Mouse (Mus musculus) adipose tissue, adult 10 weeks (tissue): ENCODE results near the gene Arfgef3. TPM values are rescaled to one million over a fixed set of nuclear protein-coding genes. Genes with fewer than 3 reads are reported as not detected.

Experiments
- polyA plus RNA-seq: library from polyadenylated mRNA; stranded (reverse); fragments of 350-450 nt; fragmentation: Illumina TruSeq; extraction: RNeasy Lipid Tissue Mini Kit (QIAGEN cat#74804); gene quantifications from one replicate; pipeline ENCODE4 v1.2.3, GENCODE M21; 2014; ENCODE audit warnings: low read depth, low replicate concordance

Gene Arfgef3
- 3.7 TPM for polyA plus RNA-seq

DNA sequence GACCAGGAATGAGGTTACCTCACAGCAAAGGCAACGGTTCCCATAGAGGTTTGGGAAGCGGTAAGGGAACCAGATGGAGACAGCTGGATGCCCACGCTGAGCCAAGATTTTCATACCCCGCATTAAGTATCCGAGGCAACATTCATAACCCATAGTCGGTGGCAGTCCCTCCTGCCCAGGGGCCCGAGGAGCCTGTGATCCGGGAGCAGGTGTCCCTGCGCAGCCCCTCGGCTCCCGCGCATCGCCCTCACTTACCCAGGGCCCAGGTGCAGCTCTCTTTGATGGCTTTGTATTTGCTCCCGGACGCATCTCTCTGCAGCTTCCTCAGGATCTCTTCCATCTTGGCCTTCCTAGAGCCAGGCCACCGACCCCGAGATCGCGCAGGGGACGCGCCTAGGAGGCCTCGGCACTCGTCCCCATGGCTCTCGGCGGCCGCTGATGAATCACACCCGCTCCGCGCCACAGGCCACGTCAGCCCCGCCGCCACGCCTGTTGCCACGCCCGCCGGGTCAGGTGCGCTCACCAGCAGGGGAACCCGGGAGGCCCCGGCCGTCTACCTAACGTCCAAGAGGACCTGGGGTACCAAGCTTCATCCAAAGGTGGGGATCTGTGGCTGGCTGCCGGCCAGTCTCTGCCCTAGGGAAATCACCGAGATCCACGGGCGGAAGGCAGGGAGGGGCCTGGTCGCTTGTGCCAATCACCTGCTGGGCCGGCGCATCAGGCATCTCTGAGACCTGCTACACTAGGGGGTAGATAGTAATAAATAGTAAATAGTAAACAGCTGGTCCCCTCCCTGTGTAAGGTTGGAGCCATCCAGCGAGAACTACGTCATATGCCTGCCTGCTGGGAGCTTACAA, at the start of gene Arfgef3:
Gene Arfgef3 (minus strand): TSS at position 664 of the 857 bp plus-strand sequence.

GRCm38 (mm10) chr10:18786693-18787092, 42.9 kb upstream of the Arfgef3 start, which contains the start of gene Gm4922:
TSS of gene Gm4922 (minus strand) at chr10:18786793.

DNA sequence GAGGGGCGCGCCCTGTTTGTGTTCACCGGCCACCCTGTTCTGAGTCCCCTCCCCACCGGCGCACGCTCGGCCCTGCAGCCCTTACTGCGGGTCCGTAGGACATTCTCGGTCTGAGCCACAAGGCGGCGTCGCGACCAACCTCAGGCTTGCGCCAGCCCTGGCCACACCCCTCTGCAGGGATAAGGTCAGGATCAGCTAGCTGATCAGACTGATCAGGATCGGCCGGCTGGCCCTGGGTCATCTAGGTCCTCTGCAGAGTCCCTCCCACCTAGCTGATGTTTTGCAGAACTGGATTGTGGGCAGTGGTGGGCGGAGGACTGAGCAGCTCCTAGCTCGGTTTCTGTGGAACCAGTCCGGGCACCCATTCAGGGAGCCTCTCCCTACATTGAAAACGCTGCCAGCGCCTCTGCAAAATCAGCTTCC, 197.9 kb downstream of the Arfgef3 start, which contains the start of gene Hebp2:
Gene Hebp2 (minus strand): TSS at position 264 of the 423 bp plus-strand sequence.

Other genes starting within 250 kb of the Arfgef3 start
- 26.8 TPM for gene Hebp2, start 197.9 kb downstream of the Arfgef3 start, polyA plus RNA-seq
- not detected for gene Gm4922, start 42.8 kb upstream of the Arfgef3 start, polyA plus RNA-seq
- 68.6 TPM for gene Perp, start 101.1 kb upstream of the Arfgef3 start, polyA plus RNA-seq